Mouse (Mus musculus) fat pad, adult 2 months (tissue): ENCODE results near the gene Dnaaf1.

Experiments used
- DNase-seq: peaks from one replicate; pipeline ENCODE4 v3.0.0-alpha.2; 2011; ENCODE audit warnings: low read depth, low spot score; ENCODE audit errors: extremely low read depth

The Dnaaf1 gene

GRCm38 (mm10) chr8:119574437-119575365 is at the start of gene Dnaaf1, which contains the start of gene Hsdl1:
TSS of gene Dnaaf1 (plus strand) at chr8:119575235.
TSS of gene Hsdl1 (minus strand) at chr8:119575183.
- no peak for DNase-seq

GRCm38 (mm10) chr8:119528762-119529161 is 46.3 kb upstream of the Dnaaf1 start:
- DNase-seq: no peak

- DNase-seq: no peak
Measured at GRCm38 (mm10) chr8:119530937-119531336, 44.1 kb upstream of the Dnaaf1 start.

GRCm38 (mm10) chr8:119531397-119531796 is 43.6 kb upstream of the Dnaaf1 start:
- DNase-seq: no peak

GRCm38 (mm10) chr8:119531973-119532372 is 43.1 kb upstream of the Dnaaf1 start:
- DNase-seq: no peak

- no peak for DNase-seq
Measured at GRCm38 (mm10) chr8:119544606-119545005, 30.4 kb upstream of the Dnaaf1 start.

GRCm38 (mm10) chr8:119545180-119545579 is 29.9 kb upstream of the Dnaaf1 start:
- peak; percentile 51 for DNase-seq

GRCm38 (mm10) chr8:119545791-119546190 is 29.2 kb upstream of the Dnaaf1 start:
- DNase-seq: no peak

- no peak for DNase-seq
Measured at GRCm38 (mm10) chr8:119547019-119547691, 27.9 kb upstream of the Dnaaf1 start.

- DNase-seq: peak; percentile 66
Measured at GRCm38 (mm10) chr8:119548560-119549113, 26.4 kb upstream of the Dnaaf1 start.

GRCm38 (mm10) chr8:119552967-119553366 is 22.1 kb upstream of the Dnaaf1 start:
- no peak for DNase-seq

GRCm38 (mm10) chr8:119555861-119556260 is 19.2 kb upstream of the Dnaaf1 start:
- DNase-seq: peak; percentile 52

GRCm38 (mm10) chr8:119557132-119557531 is 17.9 kb upstream of the Dnaaf1 start:
- no peak for DNase-seq

GRCm38 (mm10) chr8:119557821-119558602 is 17.0 kb upstream of the Dnaaf1 start:
- no peak for DNase-seq

GRCm38 (mm10) chr8:119558603-119559401 is 16.2 kb upstream of the Dnaaf1 start, which contains the start of gene Mbtps1:
TSS of gene Mbtps1 (minus strand) at chr8:119558735.
- DNase-seq: no peak

GRCm38 (mm10) chr8:119559402-119559720 is 15.7 kb upstream of the Dnaaf1 start:
- DNase-seq: no peak

- no peak for DNase-seq
Measured at GRCm38 (mm10) chr8:119563849-119564251, 11.2 kb upstream of the Dnaaf1 start.

GRCm38 (mm10) chr8:119566367-119566766 is 8.7 kb upstream of the Dnaaf1 start:
- no peak for DNase-seq

GRCm38 (mm10) chr8:119568251-119568650 is 6.8 kb upstream of the Dnaaf1 start:
- no peak for DNase-seq

- no peak for DNase-seq
Measured at GRCm38 (mm10) chr8:119568951-119569350, 6.1 kb upstream of the Dnaaf1 start.
